Mouse (Mus musculus): Measurements from ENCODE around the gene Wdr1. TPM values are rescaled to one million over a fixed set of nuclear protein-coding genes. Genes with fewer than 3 reads are reported as not detected.

Gene Wdr1
- polyA plus RNA-seq, 1 experiment from 2014 or later = 149 TPM

DNA sequence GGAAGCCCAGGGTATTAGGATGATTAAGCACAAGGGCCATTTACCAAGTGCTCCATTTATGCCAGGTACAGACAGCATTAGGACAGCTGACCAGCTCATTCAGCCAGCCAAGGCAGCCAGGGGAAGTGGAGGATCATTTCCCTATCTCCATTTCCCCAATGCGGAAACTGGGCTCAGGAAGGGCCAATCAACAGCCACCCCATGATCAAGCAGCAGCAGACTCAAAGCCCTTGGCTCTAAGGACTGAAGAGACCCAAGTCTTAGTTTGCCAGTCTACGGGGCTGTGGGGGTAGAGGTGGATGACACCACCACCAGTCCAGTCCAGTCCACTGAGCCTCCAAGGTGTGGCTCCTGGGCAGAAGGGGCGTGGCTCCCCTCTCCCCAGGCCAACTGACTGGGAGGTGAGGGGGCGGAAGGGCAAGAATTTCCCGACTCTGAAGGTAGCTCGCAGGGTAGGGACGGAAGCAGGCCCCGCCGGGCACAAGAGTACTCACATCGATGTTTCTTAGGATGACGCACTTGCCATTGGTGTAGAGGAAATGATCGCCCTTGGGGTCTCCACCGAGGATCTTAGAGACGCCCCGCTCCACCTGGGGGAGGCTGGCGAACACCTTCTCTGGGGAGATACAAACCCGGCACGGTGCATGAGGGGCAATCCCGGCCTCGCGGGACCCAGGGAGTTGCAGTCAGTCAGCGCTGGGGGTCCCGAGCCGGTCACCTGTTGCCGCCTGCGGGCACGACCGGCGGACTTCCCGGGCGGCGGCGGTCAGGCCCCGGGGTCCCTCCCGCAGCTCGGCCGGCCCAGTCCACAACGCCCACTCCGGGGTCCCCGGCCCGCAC lies 2.2 kb downstream of the Wdr1 start:
- Histone ChIP-seq H3K4me2 (replicated peaks) (peak overlapping the region; percentile 87), H3K27ac (peak overlapping the region; percentile 81), H3K4me1 (peaks cover 20% of the 10 kb centered on the region), H3K9ac (peak overlapping the region; percentile 93), H3K4me3 (peak overlapping the region; percentile 95), H3K27me3 (replicated peaks) (no peaks in the 10 kb centered on the region), H3K9me3 (no peaks in the 10 kb centered on the region), H3K36me3 (peaks cover 24% of the 10 kb centered on the region)
- peak; percentile 68 for ATAC-seq (ENCODE audit: low FRiP score, low read depth)
- 1% methylated on average over 41 of the region's 41 CpGs for WGBS

DNA sequence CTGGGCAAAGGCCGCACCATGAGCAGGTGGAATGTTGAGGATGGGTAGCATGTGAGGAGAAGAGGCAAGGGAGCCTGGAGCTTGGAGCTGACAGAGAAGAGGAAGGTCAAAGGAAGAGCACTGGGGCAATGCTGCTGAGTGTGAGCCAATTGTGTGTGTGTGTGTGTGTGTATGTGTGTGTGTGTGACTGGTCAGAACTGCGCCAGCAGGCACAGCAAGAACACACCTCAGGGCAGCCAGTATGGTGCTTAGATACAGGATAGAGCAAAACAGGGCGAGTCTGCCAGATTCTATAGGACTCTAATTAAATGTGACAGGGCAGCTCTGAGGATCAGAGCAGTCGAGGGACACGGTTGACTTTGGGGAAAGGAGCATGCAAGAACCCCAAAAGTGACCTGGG lies 4.2 kb downstream of the Wdr1 start:
- Histone ChIP-seq H3K9ac (no peak overlapping the region), H3K36me3 (peaks cover 39% of the 10 kb centered on the region)

DNA sequence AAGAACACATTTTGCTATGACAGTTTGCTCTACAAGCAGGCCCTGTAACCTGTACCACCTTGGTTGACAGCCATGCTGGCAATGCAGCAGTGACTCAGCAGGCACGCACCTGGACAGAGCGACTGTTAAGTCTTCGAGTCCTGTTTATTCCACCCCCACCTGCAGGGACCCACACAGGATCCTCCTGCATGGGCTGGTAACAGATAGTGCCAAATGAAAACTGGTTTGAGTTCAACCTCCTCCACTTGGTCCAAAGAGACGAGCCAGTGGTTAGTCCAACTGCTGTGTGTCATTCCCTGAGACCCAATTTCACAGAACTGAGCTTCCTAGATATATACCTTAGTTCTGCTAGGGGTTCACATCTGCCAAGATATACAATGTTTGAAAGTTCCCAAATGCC lies 5.2 kb downstream of the Wdr1 start:
- no peak for ATAC-seq (ENCODE audit: low FRiP score, low read depth)
- Histone ChIP-seq H3K27me3 (replicated peaks) (no peaks in the 10 kb centered on the region), H3K27ac (no peak overlapping the region), H3K4me2 (replicated peaks) (no peak overlapping the region), H3K4me3 (no peak overlapping the region), H3K36me3 (peaks cover 44% of the 10 kb centered on the region), H3K9me3 (no peaks in the 10 kb centered on the region), H3K9ac (no peak overlapping the region), H3K4me1 (peaks cover 20% of the 10 kb centered on the region)
- WGBS = 92% methylated on average over 4 of the region's 4 CpGs

More for the DNA sequence above, 4.2 kb downstream of the Wdr1 start:
- H3K4me3 ChIP-seq = no peak overlapping the region
- 85% methylated on average over 5 of the region's 5 CpGs for WGBS
- no peak for ATAC-seq (ENCODE audit: low FRiP score, low read depth)
- H3K4me1 ChIP-seq = peaks cover 20% of the 10 kb centered on the region
- no peak overlapping the region for H3K4me2 ChIP-seq (replicated peaks)
- H3K27me3 ChIP-seq (replicated peaks) = no peaks in the 10 kb centered on the region
- no peak overlapping the region for H3K27ac ChIP-seq
- H3K9me3 ChIP-seq = no peaks in the 10 kb centered on the region

DNA sequence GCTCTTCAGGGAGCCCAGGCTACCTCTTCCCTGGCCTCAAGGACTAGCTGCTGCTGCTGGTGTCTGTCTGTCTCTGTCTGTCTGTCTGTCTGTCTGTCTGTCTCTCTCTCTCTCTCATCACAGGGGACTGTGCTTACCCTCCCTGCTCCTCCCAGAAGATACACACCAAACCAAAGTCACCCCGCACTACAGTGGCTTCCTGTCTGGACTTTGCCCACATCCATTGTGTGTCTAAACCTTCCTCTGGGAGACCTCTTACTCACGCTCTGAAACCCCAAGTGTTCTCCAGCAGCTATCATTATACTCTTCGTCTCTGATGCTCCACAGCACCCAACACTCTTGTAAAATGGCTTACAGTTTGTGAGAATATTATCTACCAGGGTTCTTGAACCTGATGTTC lies 6.6 kb downstream of the Wdr1 start:
- H3K4me2 ChIP-seq (replicated peaks) = no peak overlapping the region
- no peak overlapping the region for H3K4me3 ChIP-seq
- whole genome bisulfite sequencing = 90% methylated on average over 3 of the region's 3 CpGs
- no peak overlapping the region for H3K9ac ChIP-seq
- ATAC-seq (ENCODE audit: low FRiP score, low read depth) = no peak
- no peak overlapping the region for H3K27ac ChIP-seq
- peaks cover 54% of the 10 kb centered on the region for H3K36me3 ChIP-seq
- H3K4me1 ChIP-seq = peaks cover 13% of the 10 kb centered on the region
- H3K9me3 ChIP-seq = no peaks in the 10 kb centered on the region
- no peaks in the 10 kb centered on the region for H3K27me3 ChIP-seq (replicated peaks)

DNA sequence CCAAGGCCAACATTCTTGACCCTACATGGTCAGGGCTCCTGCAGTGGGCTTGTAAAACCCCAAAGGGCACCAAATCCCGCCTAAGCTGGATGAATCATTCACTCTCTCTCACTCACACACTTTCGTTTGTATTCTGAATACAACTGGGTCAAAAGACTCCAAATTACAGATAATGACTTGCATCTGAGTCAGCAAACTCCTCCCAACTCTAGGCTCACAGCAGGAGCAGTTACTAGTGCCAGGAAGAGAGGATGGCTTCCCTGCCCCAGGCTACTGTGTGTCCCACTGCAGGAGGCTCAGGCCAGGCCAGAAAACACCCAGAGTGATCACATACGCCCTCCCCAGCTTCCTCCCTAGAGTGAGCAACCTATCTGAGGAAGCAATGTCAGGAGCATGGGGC lies 9.1 kb downstream of the Wdr1 start:
- WGBS = 34% methylated on average over 3 of the region's 3 CpGs
- no peaks in the 10 kb centered on the region for H3K4me1 ChIP-seq

DNA sequence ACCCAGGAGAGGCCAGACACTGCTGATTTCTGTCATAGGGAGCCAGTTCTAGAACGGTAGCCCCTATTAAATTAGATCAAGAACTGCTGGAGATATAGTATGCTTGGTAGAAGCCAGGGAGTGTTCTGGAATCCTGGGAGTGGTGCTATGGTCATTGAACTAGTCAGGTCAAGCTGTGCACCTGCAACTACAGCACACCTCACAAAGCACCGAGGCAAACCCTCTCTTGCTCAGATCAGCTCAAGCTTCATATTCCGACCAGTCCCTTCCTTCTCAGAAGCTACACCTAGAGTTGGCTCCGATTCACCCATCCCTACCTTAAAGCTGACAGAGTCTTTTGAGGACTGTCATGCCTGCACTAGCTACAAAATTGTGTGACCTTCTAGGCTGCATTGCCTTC lies 9.5 kb downstream of the Wdr1 start:
- no peaks in the 10 kb centered on the region for H3K9me3 ChIP-seq
- 93% methylated on average over 4 of the region's 4 CpGs for WGBS
- H3K4me2 ChIP-seq (replicated peaks) = no peak overlapping the region
- no peak for ATAC-seq (ENCODE audit: low FRiP score, low read depth)
- no peaks in the 10 kb centered on the region for H3K27me3 ChIP-seq (replicated peaks)
- H3K4me1 ChIP-seq = no peaks in the 10 kb centered on the region
- H3K36me3 ChIP-seq = peaks cover 73% of the 10 kb centered on the region
- no peak overlapping the region for H3K27ac ChIP-seq
- no peak overlapping the region for H3K4me3 ChIP-seq
- H3K9ac ChIP-seq = no peak overlapping the region

More for the DNA sequence above, 9.1 kb downstream of the Wdr1 start:
- no peak for ATAC-seq (ENCODE audit: low FRiP score, low read depth)
- no peaks in the 10 kb centered on the region for H3K27me3 ChIP-seq (replicated peaks)
- H3K4me3 ChIP-seq = no peak overlapping the region
- H3K9me3 ChIP-seq = no peaks in the 10 kb centered on the region
- no peak overlapping the region for H3K27ac ChIP-seq
- H3K9ac ChIP-seq = no peak overlapping the region
- peaks cover 73% of the 10 kb centered on the region for H3K36me3 ChIP-seq
- H3K4me2 ChIP-seq (replicated peaks) = no peak overlapping the region

DNA sequence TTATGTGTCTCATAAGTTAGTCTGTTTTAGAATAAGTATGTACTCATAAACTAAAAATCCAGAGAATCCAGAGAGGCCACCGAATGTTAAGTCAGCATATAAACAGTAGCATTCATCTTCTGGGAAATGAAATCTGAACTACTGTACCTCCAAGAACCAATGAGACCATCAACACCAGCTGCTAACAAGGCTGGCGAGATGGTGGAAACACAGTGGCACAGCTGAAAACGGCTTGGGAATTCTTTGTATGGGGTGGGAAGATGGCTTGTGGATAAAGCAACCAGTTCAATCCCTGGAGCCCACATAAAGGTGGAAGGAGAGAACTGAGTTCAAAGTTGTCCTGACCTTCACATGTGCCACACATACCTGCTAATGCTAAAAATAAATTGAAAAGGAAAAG lies 10.4 kb downstream of the Wdr1 start:
- 89% methylated on average over 3 of the region's 3 CpGs for WGBS
- no peaks in the 10 kb centered on the region for H3K27me3 ChIP-seq (replicated peaks)
- H3K27ac ChIP-seq = no peak overlapping the region

DNA sequence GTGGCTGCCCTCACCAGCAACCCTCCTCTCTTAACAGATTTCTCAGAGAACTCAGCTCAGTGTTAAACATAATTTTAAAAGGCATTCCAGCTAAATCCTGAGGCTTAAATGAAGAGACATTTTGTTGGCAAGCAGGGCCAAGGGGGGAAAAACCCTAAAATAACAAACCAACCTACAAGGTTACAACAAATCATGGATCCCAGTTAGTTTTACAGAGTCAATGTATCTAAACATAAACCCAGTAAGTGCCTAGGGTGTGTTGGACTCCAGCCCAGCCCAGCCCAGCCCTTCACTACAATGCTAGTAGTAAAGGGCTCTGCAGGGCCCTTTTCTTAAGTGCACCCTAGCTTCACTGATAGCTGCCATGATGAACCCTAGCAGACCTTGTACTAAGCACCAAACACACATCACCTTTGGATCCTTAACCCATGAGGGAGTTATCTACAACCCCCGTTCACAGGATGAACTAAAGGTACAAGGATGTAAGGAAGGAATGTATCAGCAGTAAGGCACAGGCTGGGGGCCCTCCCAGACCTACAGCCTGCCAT lies 12.7 kb downstream of the Wdr1 start:
- ATAC-seq (ENCODE audit: low FRiP score, low read depth) = no peak
- Histone ChIP-seq H3K27me3 (replicated peaks) (no peaks in the 10 kb centered on the region), H3K4me2 (replicated peaks) (no peak overlapping the region), H3K36me3 (peaks cover 86% of the 10 kb centered on the region), H3K4me3 (no peak overlapping the region), H3K4me1 (no peaks in the 10 kb centered on the region), H3K9me3 (no peaks in the 10 kb centered on the region), H3K9ac (no peak overlapping the region), H3K27ac (no peak overlapping the region)
- WGBS = 96% methylated on average over 1 of the region's 1 CpGs

More for the DNA sequence above, 10.4 kb downstream of the Wdr1 start:
- Histone ChIP-seq H3K9ac (no peak overlapping the region), H3K4me2 (replicated peaks) (no peak overlapping the region), H3K9me3 (no peaks in the 10 kb centered on the region), H3K4me1 (no peaks in the 10 kb centered on the region), H3K4me3 (no peak overlapping the region), H3K36me3 (peaks cover 77% of the 10 kb centered on the region)
- no peak for ATAC-seq (ENCODE audit: low FRiP score, low read depth)

DNA sequence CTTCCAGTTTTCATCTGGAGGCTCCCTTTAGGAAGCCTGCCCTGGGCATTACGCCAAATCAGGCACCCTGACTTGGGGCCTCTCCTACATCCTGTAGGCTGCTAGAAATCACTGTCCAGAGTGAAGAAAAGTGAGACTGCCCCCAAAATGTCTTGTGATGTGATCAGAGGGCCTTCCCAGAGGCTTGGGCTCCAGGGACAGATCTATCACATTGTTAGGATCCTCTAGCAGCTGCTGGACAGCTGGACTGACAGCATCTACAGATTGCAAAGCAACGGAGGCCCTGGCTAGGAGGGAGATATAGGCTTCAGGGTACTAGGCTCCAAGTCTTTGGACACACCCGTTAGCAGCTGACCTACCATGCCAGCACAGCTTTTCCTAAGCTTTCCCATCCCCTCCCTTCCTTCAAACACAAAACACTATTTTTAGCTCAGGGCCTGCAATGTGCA lies 13.5 kb downstream of the Wdr1 start:
- Histone ChIP-seq H3K4me2 (replicated peaks) (no peak overlapping the region), H3K4me3 (no peak overlapping the region), H3K27me3 (replicated peaks) (no peaks in the 10 kb centered on the region), H3K4me1 (no peaks in the 10 kb centered on the region), H3K9ac (no peak overlapping the region), H3K36me3 (peaks cover 89% of the 10 kb centered on the region), H3K27ac (no peak overlapping the region), H3K9me3 (no peaks in the 10 kb centered on the region)
- WGBS = 85% methylated on average over 3 of the region's 3 CpGs
- no peak for ATAC-seq (ENCODE audit: low FRiP score, low read depth)

DNA sequence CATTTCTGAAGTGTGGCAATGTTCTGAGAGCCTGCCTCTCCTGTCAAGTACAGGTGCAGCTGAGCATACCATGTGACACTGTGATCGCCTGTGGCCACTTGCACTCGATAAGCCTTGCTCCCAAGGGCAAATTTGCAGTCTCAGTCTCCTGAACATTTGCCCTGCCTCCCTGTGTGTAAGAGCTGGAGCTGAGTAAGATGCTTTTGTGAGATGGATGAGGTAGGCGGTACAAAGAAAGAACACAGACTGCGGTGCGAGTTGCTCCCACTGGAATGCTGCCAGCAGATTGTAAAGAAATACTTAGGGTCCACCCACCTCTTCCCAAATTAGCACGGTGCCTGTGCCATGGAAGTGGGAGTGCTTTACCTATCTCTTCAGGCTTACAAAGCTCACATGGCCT lies 15.6 kb downstream of the Wdr1 start:
- 49% methylated on average over 6 of the region's 6 CpGs for WGBS
- Histone ChIP-seq H3K36me3 (peaks cover 97% of the 10 kb centered on the region), H3K9ac (no peak overlapping the region), H3K4me1 (no peaks in the 10 kb centered on the region), H3K4me3 (no peak overlapping the region), H3K27me3 (replicated peaks) (no peaks in the 10 kb centered on the region), H3K4me2 (replicated peaks) (no peak overlapping the region), H3K9me3 (no peaks in the 10 kb centered on the region), H3K27ac (no peak overlapping the region)
- ATAC-seq (ENCODE audit: low FRiP score, low read depth) = no peak

DNA sequence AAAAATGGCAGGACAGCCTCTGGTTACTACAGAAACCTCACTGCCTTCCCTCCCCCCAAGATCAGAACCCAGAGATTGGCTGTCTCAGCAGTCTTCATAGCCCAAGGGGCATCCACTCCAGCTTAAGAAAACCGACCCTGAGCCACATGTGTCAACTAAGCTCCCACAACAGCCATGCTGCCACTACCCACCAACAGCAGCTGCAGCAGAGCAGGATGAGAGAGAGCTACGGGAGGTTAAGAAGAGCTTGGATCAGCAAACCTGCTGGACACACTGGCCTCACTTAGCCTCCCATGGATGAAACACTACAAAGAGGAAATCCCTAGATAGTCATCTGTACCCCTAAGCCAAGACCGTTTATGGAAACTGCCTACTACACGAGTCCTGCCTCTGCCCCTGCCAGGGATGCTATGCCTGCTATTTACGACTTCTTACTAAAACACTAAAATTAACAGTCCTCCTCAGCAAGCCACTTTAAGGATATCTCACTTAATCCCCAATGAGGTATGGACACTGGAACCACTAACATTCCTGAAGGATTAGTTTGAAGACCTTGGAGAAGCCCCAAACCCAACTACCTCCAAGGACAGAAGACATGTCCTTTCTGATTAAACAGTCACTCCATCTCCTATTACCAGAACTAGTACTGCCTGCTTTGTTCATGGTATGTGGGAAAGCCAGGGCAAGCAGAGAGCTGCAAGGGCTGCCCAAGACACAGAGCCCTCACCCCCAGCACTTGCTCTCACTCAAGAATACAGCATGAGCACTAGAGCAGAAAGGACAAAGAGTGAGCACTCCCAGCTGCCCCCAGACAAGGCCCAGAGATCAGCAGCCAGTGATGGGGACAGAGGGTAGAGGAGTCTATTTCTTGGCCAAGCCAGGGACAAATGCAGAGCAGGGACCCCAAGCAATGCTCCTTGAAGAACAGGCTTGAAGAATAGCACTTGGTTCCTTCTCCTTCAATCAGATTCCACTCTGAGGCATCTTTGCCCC lies 18.3 kb downstream of the Wdr1 start:
- H3K4me1 ChIP-seq = no peaks in the 10 kb centered on the region
- H3K4me3 ChIP-seq = no peak overlapping the region
- no peaks in the 10 kb centered on the region for H3K9me3 ChIP-seq
- no peak overlapping the region for H3K9ac ChIP-seq
- H3K4me2 ChIP-seq (replicated peaks) = no peak overlapping the region
- ATAC-seq (ENCODE audit: low FRiP score, low read depth) = no peak
- no peaks in the 10 kb centered on the region for H3K27me3 ChIP-seq (replicated peaks)
- H3K27ac ChIP-seq = no peak overlapping the region
- WGBS = 72% methylated on average over 5 of the region's 5 CpGs
- H3K36me3 ChIP-seq = peaks cover 99% of the 10 kb centered on the region
